Mouse (Mus musculus) midbrain, embryonic 14.5 days (tissue): ENCODE data around the gene 4930544G11Rik. TPM values are rescaled to one million over a fixed set of nuclear protein-coding genes. Genes with fewer than 3 reads are reported as not detected.
A peak's percentile ranks its signal among the peaks of the same experiment; 100 is the strongest.

Source experiments
- ATAC-seq: fragments of 200-750 bp; cut with Nextera tagmentation; 2 replicates; pipeline ENCODE4 v1.8.0; 2017; ENCODE audit warnings: moderate number of reproducible peaks, moderate library complexity; ENCODE audit not compliant: low FRiP score, low TSS enrichment
- DNase-seq: peaks from one replicate; pipeline ENCODE4 v3.0.0-alpha.2; 2015
- H3K27ac ChIP-seq: fragments of 300-500 bp; sonication (generic); replicated peaks from 2 replicates; pipeline ENCODE4 v1.5.1; 2014; ENCODE audit warnings: mild to moderate bottlenecking, low read depth, low read length, moderate library complexity
- H3K27me3 ChIP-seq: fragments of 300-500 bp; sonication (generic); 2 replicates; pipeline ENCODE4 v1.6.1; 2014; ENCODE audit warnings: low read length, control low read depth, mixed read lengths; ENCODE audit not compliant: control insufficient read depth, insufficient read depth
- H3K36me3 ChIP-seq: fragments of 300-500 bp; sonication (generic); 2 replicates; pipeline ENCODE4 v1.6.1; 2014; ENCODE audit warnings: low read length, control low read depth; ENCODE audit not compliant: control insufficient read depth, insufficient read depth
- H3K4me1 ChIP-seq: fragments of 300-500 bp; sonication (generic); 2 replicates; pipeline ENCODE4 v1.6.1; 2014; ENCODE audit warnings: mild to moderate bottlenecking, antibody characterized with exemption, low read length, control low read depth; ENCODE audit not compliant: control insufficient read depth, insufficient read depth
- H3K4me2 ChIP-seq: fragments of 300-500 bp; sonication (generic); 2 replicates; pipeline ENCODE4 v1.6.1; 2014; ENCODE audit warnings: mild to moderate bottlenecking, low read length, moderate library complexity
- H3K4me3 ChIP-seq: fragments of 300-500 bp; sonication (generic); replicated peaks from 2 replicates; pipeline ENCODE4 v1.5.1; 2014; ENCODE audit warnings: low read depth, low read length
- H3K9ac ChIP-seq: fragments of 300-500 bp; sonication (generic); replicated peaks from 2 replicates; pipeline ENCODE4 v1.6.1; 2014; ENCODE audit warnings: mild to moderate bottlenecking, low read length, moderate library complexity
- H3K9me3 ChIP-seq: fragments of 300-500 bp; sonication (generic); 2 replicates; pipeline ENCODE4 v1.6.1; 2016; ENCODE audit warnings: low read length, control low read depth, mixed read lengths; ENCODE audit not compliant: control insufficient read depth
- WGBS: fragments of 180-500 bp; shearing (Covaris S2); extraction: QIAGEN DNeasy Blood & Tissue Kit; methylation state at CpG from one replicate; pipeline ENCODE4 v1.1.7; 2014; 5-methylcytosine and 5-hydroxymethylcytosine counted together
- polyA plus RNA-seq: library from polyadenylated mRNA; unstranded; fragments of >200 nt; fragmentation: Nextera tagmentation; extraction: Ambion mirVana; gene quantifications from 2 replicates; pipeline ENCODE4 v1.2.1, GENCODE M21; 2014

The 4930544G11Rik gene
- not detected in 2 replicates for polyA plus RNA-seq

GRCm38 (mm10) chr6:65952309-65952708 lies at the start of gene 4930544G11Rik:
Gene 4930544G11Rik, plus strand, starts transcription at chr6:65952609.
- Histone ChIP-seq H3K4me2 (no peak within 1 kb of the TSS), H3K27me3 (no peaks in the 10 kb centered on the region), H3K4me3 (no peak within 1 kb of the TSS), H3K9me3 (no peaks in the 10 kb centered on the region), H3K4me1 (no peaks in the 10 kb centered on the region), H3K27ac (no peak within 1 kb of the TSS), H3K36me3 (no peaks in the 10 kb centered on the region), H3K9ac (no peak within 1 kb of the TSS)
- 93% methylated on average over 10 of the region's 10 CpGs for WGBS
- no peak for DNase-seq
- ATAC-seq = no peak

- no peaks in the 10 kb centered on the region for H3K9me3 ChIP-seq
- ATAC-seq (no peak), DNase-seq (no peak)
- H3K27ac ChIP-seq = no peak overlapping the region
- no peak overlapping the region for H3K4me3 ChIP-seq
- no peaks in the 10 kb centered on the region for H3K4me1 ChIP-seq
- H3K27me3 ChIP-seq = no peaks in the 10 kb centered on the region
- H3K4me2 ChIP-seq = no peak overlapping the region
- 90% methylated on average over 2 of the region's 2 CpGs for WGBS
- H3K9ac ChIP-seq = no peak overlapping the region
- H3K36me3 ChIP-seq = no peaks in the 10 kb centered on the region
Measured at GRCm38 (mm10) chr6:65906657-65907182, 45.7 kb upstream of the 4930544G11Rik start.

GRCm38 (mm10) chr6:65915421-65915820 lies 37.0 kb upstream of the 4930544G11Rik start:
- no peak for DNase-seq
- Histone ChIP-seq H3K4me2 (no peak overlapping the region), H3K4me3 (no peak overlapping the region), H3K9me3 (no peaks in the 10 kb centered on the region), H3K27ac (no peak overlapping the region), H3K4me1 (no peaks in the 10 kb centered on the region), H3K36me3 (no peaks in the 10 kb centered on the region), H3K9ac (no peak overlapping the region), H3K27me3 (no peaks in the 10 kb centered on the region)
- 74% methylated on average over 5 of the region's 5 CpGs for WGBS
- no peak for ATAC-seq

- DNase-seq = no peak
- Histone ChIP-seq H3K4me1 (no peaks in the 10 kb centered on the region), H3K27ac (no peak overlapping the region), H3K4me2 (no peak overlapping the region), H3K27me3 (no peaks in the 10 kb centered on the region), H3K36me3 (no peaks in the 10 kb centered on the region), H3K4me3 (no peak overlapping the region), H3K9me3 (no peaks in the 10 kb centered on the region), H3K9ac (no peak overlapping the region)
- no peak for ATAC-seq
- 90% methylated on average over 3 of the region's 3 CpGs for WGBS
Measured at GRCm38 (mm10) chr6:65921703-65922102, 30.7 kb upstream of the 4930544G11Rik start.

GRCm38 (mm10) chr6:65923501-65924084 lies 28.8 kb upstream of the 4930544G11Rik start:
- H3K4me1 ChIP-seq = no peaks in the 10 kb centered on the region
- ATAC-seq (no peak), DNase-seq (no peak)
- no peak overlapping the region for H3K9ac ChIP-seq
- no peak overlapping the region for H3K27ac ChIP-seq
- H3K4me2 ChIP-seq = no peak overlapping the region
- H3K36me3 ChIP-seq = no peaks in the 10 kb centered on the region
- no peaks in the 10 kb centered on the region for H3K9me3 ChIP-seq
- H3K27me3 ChIP-seq = no peaks in the 10 kb centered on the region
- WGBS = 89% methylated on average over 4 of the region's 4 CpGs
- H3K4me3 ChIP-seq = no peak overlapping the region

- Histone ChIP-seq H3K27me3 (no peaks in the 10 kb centered on the region), H3K36me3 (no peaks in the 10 kb centered on the region), H3K4me2 (no peak overlapping the region), H3K27ac (no peak overlapping the region), H3K4me1 (no peaks in the 10 kb centered on the region), H3K9me3 (no peaks in the 10 kb centered on the region), H3K4me3 (no peak overlapping the region), H3K9ac (no peak overlapping the region)
- 83% methylated on average over 3 of the region's 3 CpGs for WGBS
- no peak for ATAC-seq
- no peak for DNase-seq
Measured at GRCm38 (mm10) chr6:65925737-65926333, 26.6 kb upstream of the 4930544G11Rik start.

- DNase-seq (no peak), ATAC-seq (no peak)
- WGBS = 85% methylated on average over 1 of the region's 1 CpGs
Measured at GRCm38 (mm10) chr6:65930523-65930922, 21.9 kb upstream of the 4930544G11Rik start.

GRCm38 (mm10) chr6:65932776-65933175 lies 19.6 kb upstream of the 4930544G11Rik start:
- Histone ChIP-seq H3K27me3 (no peaks in the 10 kb centered on the region), H3K27ac (no peak overlapping the region), H3K4me2 (no peak overlapping the region), H3K4me3 (no peak overlapping the region), H3K4me1 (0 out of 2 replicates have a peak, but pooled peaks cover 3% of the 10 kb centered on the region), H3K9ac (no peak overlapping the region), H3K9me3 (no peaks in the 10 kb centered on the region), H3K36me3 (no peaks in the 10 kb centered on the region)
- 9% methylated on average over 1 of the region's 1 CpGs for WGBS
- ATAC-seq = peak; percentile 41; the same call in 1 of the 2 replicates
- DNase-seq = no peak

More at GRCm38 (mm10) chr6:65930523-65930922, 21.9 kb upstream of the 4930544G11Rik start:
- Histone ChIP-seq H3K36me3 (no peaks in the 10 kb centered on the region), H3K4me1 (0 out of 2 replicates have a peak, but pooled peaks cover 3% of the 10 kb centered on the region), H3K4me3 (no peak overlapping the region), H3K27me3 (no peaks in the 10 kb centered on the region), H3K9ac (no peak overlapping the region), H3K27ac (no peak overlapping the region), H3K4me2 (no peak overlapping the region), H3K9me3 (no peaks in the 10 kb centered on the region)

- Histone ChIP-seq H3K27me3 (no peaks in the 10 kb centered on the region), H3K4me2 (no peak overlapping the region), H3K4me3 (no peak overlapping the region), H3K27ac (no peak overlapping the region), H3K4me1 (0 out of 2 replicates have a peak, but pooled peaks cover 3% of the 10 kb centered on the region), H3K36me3 (no peaks in the 10 kb centered on the region), H3K9me3 (no peaks in the 10 kb centered on the region), H3K9ac (no peak overlapping the region)
- peak; percentile 72; the same call in 1 of the 2 replicates for ATAC-seq
- 4% methylated on average over 4 of the region's 4 CpGs for WGBS
- DNase-seq = peak; percentile 63
Measured at GRCm38 (mm10) chr6:65933177-65933576, 19.2 kb upstream of the 4930544G11Rik start.
